Mouse (Mus musculus) ovary, postnatal 10 days (tissue): Measurements from ENCODE around the gene Aldh16a1.
"Not testable (repeated sequence)": the region's sequence is repeated elsewhere in the genome, so short reads cannot be mapped to it uniquely, and the experiment has no call there.

Source experiments
- DNase-seq: peaks from one replicate; pipeline ENCODE4 v3.0.0; 2022; ENCODE audit warnings: low spot score

The Aldh16a1 gene

GRCm38 (mm10) chr7:45134544-45135026, 19.8 kb downstream of the Aldh16a1 start:
- no peak for DNase-seq

- DNase-seq: no peak
Observed at GRCm38 (mm10) chr7:45133446-45134159, 20.8 kb downstream of the Aldh16a1 start.

- no peak for DNase-seq
Observed at GRCm38 (mm10) chr7:45131850-45132249, 22.5 kb downstream of the Aldh16a1 start.

GRCm38 (mm10) chr7:45129776-45130512, 24.4 kb downstream of the Aldh16a1 start:
- no peak for DNase-seq

GRCm38 (mm10) chr7:45129318-45129717, 25.1 kb downstream of the Aldh16a1 start:
- peak; percentile 33 for DNase-seq

- DNase-seq: peak; percentile 92
Observed at GRCm38 (mm10) chr7:45128624-45129246, 25.6 kb downstream of the Aldh16a1 start, which contains the start of gene Rpl13a. TSS of gene Rpl13a (minus strand) at chr7:45128761.

GRCm38 (mm10) chr7:45127700-45128224, 26.6 kb downstream of the Aldh16a1 start:
- DNase-seq: no peak

GRCm38 (mm10) chr7:45126844-45127699, 27.3 kb downstream of the Aldh16a1 start:
- no peak for DNase-seq

- no peak for DNase-seq
Observed at GRCm38 (mm10) chr7:45126147-45126843, 28.1 kb downstream of the Aldh16a1 start.

GRCm38 (mm10) chr7:45125649-45126048, 28.7 kb downstream of the Aldh16a1 start:
- not testable (repeated sequence) for DNase-seq

GRCm38 (mm10) chr7:45125144-45125600, 29.2 kb downstream of the Aldh16a1 start:
- no peak for DNase-seq

GRCm38 (mm10) chr7:45124224-45125143, 29.9 kb downstream of the Aldh16a1 start, which contains the start of gene Rps11:
TSS of gene Rps11 (minus strand) at chr7:45124439.
- DNase-seq: peak; percentile 92

- DNase-seq: no peak
Observed at GRCm38 (mm10) chr7:45123186-45123570, 31.2 kb downstream of the Aldh16a1 start.

- DNase-seq: no peak
Observed at GRCm38 (mm10) chr7:45122561-45123185, 31.7 kb downstream of the Aldh16a1 start.

- DNase-seq: no peak
Observed at GRCm38 (mm10) chr7:45121966-45122365, 32.4 kb downstream of the Aldh16a1 start.

- DNase-seq: no peak
Observed at GRCm38 (mm10) chr7:45121404-45121803, 33.0 kb downstream of the Aldh16a1 start.

GRCm38 (mm10) chr7:45119780-45120709, 34.3 kb downstream of the Aldh16a1 start:
- DNase-seq: no peak

GRCm38 (mm10) chr7:45118336-45118735, 36.0 kb downstream of the Aldh16a1 start:
- DNase-seq: no peak
